Mouse (Mus musculus) liver, adult 2 months (tissue): ENCODE data around the gene Rpl12. TPM values are rescaled to one million over a fixed set of nuclear protein-coding genes. Genes with fewer than 3 reads are reported as not detected.
A peak's percentile ranks its signal among the peaks of the same experiment; 100 is the strongest.
"Not testable (repeated sequence)": the region's sequence is repeated elsewhere in the genome, so short reads cannot be mapped to it uniquely, and the experiment has no call there.

Experiments used
- DNase-seq: peaks from one replicate; pipeline ENCODE4 v3.0.0-alpha.2; 2011; ENCODE audit warnings: low read depth, low spot score; ENCODE audit errors: extremely low read depth
- H3K27ac ChIP-seq: fragments of 200-500 bp; replicated peaks from 2 replicates; pipeline ENCODE4 v1.5.1; 2012; ENCODE audit warnings: low read depth, mild to moderate bottlenecking, control low read depth, inconsistent platforms, low read length; ENCODE audit not compliant: insufficient read depth
- H3K27me3 ChIP-seq: fragments of 200-500 bp; 2 replicates; pipeline ENCODE4 v1.6.1; 2012; ENCODE audit warnings: mild to moderate bottlenecking, moderate library complexity, low read length, inconsistent platforms; ENCODE audit not compliant: control insufficient read depth, insufficient read depth
- H3K36me3 ChIP-seq: fragments of 200-500 bp; 2 replicates; pipeline ENCODE4 v1.6.1; 2012; ENCODE audit warnings: low read length, inconsistent platforms; ENCODE audit not compliant: control insufficient read depth, insufficient read depth
- H3K4me1 ChIP-seq: fragments of 200-500 bp; 2 replicates; pipeline ENCODE4 v1.6.1; 2011; ENCODE audit warnings: low read length; ENCODE audit not compliant: control insufficient read depth, insufficient read depth
- H3K4me3 ChIP-seq: fragments of 200-500 bp; 2 replicates; pipeline ENCODE4 v1.5.1; 2011; ENCODE audit warnings: low read depth, mild to moderate bottlenecking, control low read depth, low read length, moderate library complexity; ENCODE audit not compliant: insufficient read depth
- H3K79me2 ChIP-seq: fragments of 200-500 bp; 2 replicates; pipeline ENCODE4 v1.6.1; 2012; ENCODE audit warnings: inconsistent platforms, mild to moderate bottlenecking, low read length, moderate library complexity; ENCODE audit not compliant: control insufficient read depth, insufficient read depth
- H3K9ac ChIP-seq: fragments of 200-500 bp; 2 replicates; pipeline ENCODE4 v1.6.1; 2012; ENCODE audit warnings: low read depth, mild to moderate bottlenecking, control low read depth, inconsistent platforms, low read length
- CTCF ChIP-seq: fragments of 200-500 bp; IDR thresholded peaks from 2 replicates; pipeline ENCODE4 v1.5.1; 2011; ENCODE audit warnings: low read depth, low read length, control low read depth
- POLR2A ChIP-seq: fragments of 200-500 bp; IDR thresholded peaks from 2 replicates; pipeline ENCODE4 v1.6.1; 2011; ENCODE audit warnings: low read length, control low read depth; ENCODE audit not compliant: insufficient read depth; ENCODE audit errors: extremely low read depth
- WGBS: fragments of 180-500 bp; shearing (Covaris S2); methylation state at CpG from one replicate; pipeline ENCODE4 v1.1.7; 2018; 5-methylcytosine and 5-hydroxymethylcytosine counted together
- polyA plus RNA-seq: library from polyadenylated mRNA; depleted of rRNA; stranded (reverse); fragments of >200 nt; gene quantifications from 2 replicates; pipeline ENCODE4 v1.2.3, GENCODE M21; 2012; rRNA removed
- total RNA-seq: library from RNA; depleted of rRNA; stranded (reverse); fragments of >200 nt; gene quantifications from 2 replicates; pipeline ENCODE4 v1.2.3, GENCODE M21; 2014; rRNA removed

Rpl12 gene
- total and polyA plus RNA-seq, 2 experiments = 158 to 473 TPM

DNA sequence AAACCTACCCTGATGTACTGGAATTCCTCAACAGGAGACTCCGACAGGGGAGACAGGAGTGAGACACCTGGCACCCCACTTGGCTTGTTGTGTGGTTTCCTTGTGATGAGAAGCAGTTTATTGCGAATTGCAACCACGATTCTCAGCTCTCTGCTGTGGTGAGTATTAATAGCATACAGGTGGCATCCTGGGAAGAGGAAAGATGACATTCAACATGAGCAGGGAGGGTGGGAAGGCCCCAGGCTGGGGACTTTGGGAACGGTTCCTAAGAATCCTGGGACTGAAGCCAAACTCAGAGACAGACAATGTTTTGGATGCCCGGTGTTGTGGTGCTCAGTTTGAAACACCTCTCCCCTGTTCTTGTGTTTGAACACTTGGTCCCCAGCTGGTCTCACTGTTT, 43.7 kb downstream of the Rpl12 start:
- no peak overlapping the region for H3K4me3 ChIP-seq
- no peaks in the 10 kb centered on the region for H3K36me3 ChIP-seq
- no peak overlapping the region for H3K27ac ChIP-seq
- H3K4me1 ChIP-seq = no peaks in the 10 kb centered on the region
- H3K27me3 ChIP-seq = no peaks in the 10 kb centered on the region
- DNase-seq = no peak
- 68% methylated on average over 5 of the region's 5 CpGs for WGBS
- no peak overlapping the region for H3K9ac ChIP-seq
- no peaks in the 10 kb centered on the region for H3K79me2 ChIP-seq
- TF ChIP-seq CTCF = no peak
- no peak for TF ChIP-seq POLR2A

DNA sequence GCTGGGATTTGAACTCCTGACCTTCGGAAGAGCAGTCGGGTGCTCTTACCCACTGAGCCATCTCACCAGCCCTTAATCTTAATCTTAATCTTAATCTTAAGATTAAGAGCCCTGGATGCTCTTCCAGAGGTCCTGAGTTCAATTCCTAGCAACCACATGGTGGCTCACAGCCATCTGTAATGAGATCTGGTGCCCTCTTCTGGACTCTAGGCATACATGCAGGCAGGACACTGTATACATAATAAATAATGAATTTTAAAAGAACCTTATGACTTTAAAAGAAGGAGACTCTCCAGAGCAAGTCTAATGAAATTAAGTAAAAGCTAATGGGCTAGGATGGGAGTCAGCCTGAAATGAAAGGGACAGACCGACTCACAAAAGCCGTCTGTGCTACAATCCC, 47.7 kb downstream of the Rpl12 start:
- WGBS = 91% methylated on average over 4 of the region's 4 CpGs

DNA sequence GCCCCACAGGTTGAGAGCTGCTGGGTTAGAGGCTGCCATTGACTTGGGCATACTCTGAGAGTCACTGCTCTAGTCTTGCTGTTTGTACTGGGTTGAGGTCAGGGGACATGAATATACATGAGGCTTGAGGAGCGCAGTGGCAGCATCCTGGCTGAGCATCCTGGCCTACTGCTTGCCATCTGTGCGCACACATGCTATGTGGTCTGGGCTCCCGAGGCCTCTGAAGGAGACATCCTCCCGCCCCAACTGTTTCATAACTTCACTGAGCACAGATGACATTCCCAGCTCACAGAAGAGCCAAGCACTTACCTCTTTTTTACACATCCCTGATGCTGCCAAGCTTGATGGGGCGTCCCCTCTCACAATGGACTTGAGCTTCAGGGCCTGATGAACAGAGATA, 53.5 kb downstream of the Rpl12 start:
- H3K36me3 ChIP-seq = no peaks in the 10 kb centered on the region
- H3K4me1 ChIP-seq = no peaks in the 10 kb centered on the region
- no peaks in the 10 kb centered on the region for H3K79me2 ChIP-seq
- no peak overlapping the region for H3K4me3 ChIP-seq
- no peaks in the 10 kb centered on the region for H3K27me3 ChIP-seq
- no peak for DNase-seq
- TF ChIP-seq POLR2A (no peak), CTCF (no peak)
- no peak overlapping the region for H3K9ac ChIP-seq
- no peak overlapping the region for H3K27ac ChIP-seq
- 89% methylated on average over 5 of the region's 5 CpGs for WGBS

More for the DNA sequence above, 47.7 kb downstream of the Rpl12 start:
- not testable (repeated sequence) for DNase-seq, H3K4me3 ChIP-seq, H3K9ac ChIP-seq, H3K36me3 ChIP-seq, H3K27me3 ChIP-seq, H3K79me2 ChIP-seq, H3K27ac ChIP-seq, H3K4me1 ChIP-seq
- TF ChIP-seq CTCF = 0 out of 2 replicates have a peak, but pooled peaks have one; percentile 14

Other genes starting within 250 kb of the Rpl12 start
- gene Cdk9, start 248.5 kb upstream of the Rpl12 start, total RNA-seq = 19.5 and 27.3 TPM in 2 replicates
- gene Cdk9, start 248.5 kb upstream of the Rpl12 start, polyA plus RNA-seq = 46.6 and 63.7 TPM in 2 replicates
- gene Sh2d3c, start 240.5 kb upstream of the Rpl12 start, total RNA-seq = 2.2 and 3.2 TPM in 2 replicates
- gene Sh2d3c, start 240.5 kb upstream of the Rpl12 start, polyA plus RNA-seq = 7.5 and 10.4 TPM in 2 replicates
- gene 6330409D20Rik, start 220.5 kb upstream of the Rpl12 start, total RNA-seq = not detected in 2 replicates
- not detected in 2 replicates for gene 6330409D20Rik, start 220.5 kb upstream of the Rpl12 start, polyA plus RNA-seq
- gene Tor2a, start 204.3 kb upstream of the Rpl12 start, total RNA-seq = 26.6 and 35.6 TPM in 2 replicates
- 72.6 and 77.4 TPM in 2 replicates for gene Tor2a, start 204.3 kb upstream of the Rpl12 start, polyA plus RNA-seq
- gene Ttc16, start 185.9 kb upstream of the Rpl12 start, total RNA-seq = under 0.01 and 0.07 TPM in 2 replicates
- 0.10 and 0.22 TPM in 2 replicates for gene Ttc16, start 185.9 kb upstream of the Rpl12 start, polyA plus RNA-seq
- 1.2 and 1.5 TPM in 2 replicates for gene Ptrh1, start 185.8 kb upstream of the Rpl12 start, total RNA-seq
- 2.3 and 2.8 TPM in 2 replicates for gene Ptrh1, start 185.8 kb upstream of the Rpl12 start, polyA plus RNA-seq
- gene Cfap157, start 177.1 kb upstream of the Rpl12 start, total RNA-seq = not detected in 2 replicates
- gene Cfap157, start 177.1 kb upstream of the Rpl12 start, polyA plus RNA-seq = not detected in 2 replicates
- 0.74 and 1.7 TPM in 2 replicates for gene Stxbp1, start 114.3 kb upstream of the Rpl12 start, total RNA-seq
- 1.3 and 1.6 TPM in 2 replicates for gene Stxbp1, start 114.3 kb upstream of the Rpl12 start, polyA plus RNA-seq
- 6.5 and 6.8 TPM in 2 replicates for gene Fam129b, start 85.4 kb upstream of the Rpl12 start, total RNA-seq
- gene Fam129b, start 85.4 kb upstream of the Rpl12 start, polyA plus RNA-seq = 5.6 and 10.5 TPM in 2 replicates
- gene Lrsam1, start 55 bp downstream of the Rpl12 start, total RNA-seq = 6.0 and 9.7 TPM in 2 replicates
- gene Lrsam1, start 55 bp downstream of the Rpl12 start, polyA plus RNA-seq = 8.8 and 9.7 TPM in 2 replicates
- gene Slc2a8, start 20.5 kb downstream of the Rpl12 start, total RNA-seq = 7.9 and 9.4 TPM in 2 replicates
- 59.4 and 66.1 TPM in 2 replicates for gene Slc2a8, start 20.5 kb downstream of the Rpl12 start, polyA plus RNA-seq
- 0.27 and 0.28 TPM in 2 replicates for gene Garnl3, start 170.1 kb downstream of the Rpl12 start, total RNA-seq
- gene Garnl3, start 170.1 kb downstream of the Rpl12 start, polyA plus RNA-seq = 0.11 and 0.17 TPM in 2 replicates